Mouse (Mus musculus) spleen, adult 2 months (tissue): ENCODE measurements around the gene Dnmt3a. TPM values are rescaled to one million over a fixed set of nuclear protein-coding genes. Genes with fewer than 3 reads are reported as not detected.

Experiments
- DNase-seq, 2 experiments: peaks; one replicate each; pipeline versions ENCODE4 v3.0.0 to v3.0.0-alpha.2; 2012 to 2021; ENCODE audit warnings: low spot score in 2 of 2, low read depth in 1 of 2
- H3K27ac ChIP-seq: fragments of 200-500 bp; 2 replicates; pipeline ENCODE4 v1.5.1; 2012; ENCODE audit warnings: low read length, inconsistent platforms; ENCODE audit not compliant: insufficient read depth
- H3K27me3 ChIP-seq: fragments of 200-500 bp; 2 replicates; pipeline ENCODE4 v1.6.1; 2012; ENCODE audit warnings: mild to moderate bottlenecking, moderate library complexity, low read length, inconsistent platforms; ENCODE audit not compliant: control insufficient read depth, insufficient read depth
- H3K36me3 ChIP-seq: fragments of 200-500 bp; 2 replicates; pipeline ENCODE4 v1.6.1; 2012; ENCODE audit warnings: mild to moderate bottlenecking, low read length, inconsistent platforms; ENCODE audit not compliant: control insufficient read depth, insufficient read depth
- H3K4me1 ChIP-seq: fragments of 200-500 bp; 2 replicates; pipeline ENCODE4 v1.6.1; 2011; ENCODE audit warnings: inconsistent platforms; ENCODE audit not compliant: control insufficient read depth, insufficient read depth, insufficient read length
- H3K4me3 ChIP-seq: fragments of 200-500 bp; 2 replicates; pipeline ENCODE4 v1.5.1; 2011; ENCODE audit warnings: mild to moderate bottlenecking, inconsistent platforms; ENCODE audit not compliant: insufficient read depth, insufficient read length; ENCODE audit errors: extremely low read depth
- CTCF ChIP-seq: fragments of 200-500 bp; IDR thresholded peaks from 2 replicates; pipeline ENCODE4 v1.5.1; 2011; ENCODE audit warnings: mild to moderate bottlenecking, inconsistent platforms; ENCODE audit not compliant: insufficient read depth, insufficient read length, insufficient replicate concordance; ENCODE audit errors: extremely low read depth
- POLR2A ChIP-seq: fragments of 200-500 bp; IDR thresholded peaks from 2 replicates; pipeline ENCODE4 v1.6.1; 2011; ENCODE audit warnings: low read depth, low read length, inconsistent platforms
- WGBS: fragments of 180-500 bp; shearing (Covaris S2); methylation state at CpG from one replicate; pipeline ENCODE4 v1.1.7; 2018; 5-methylcytosine and 5-hydroxymethylcytosine counted together
- polyA plus RNA-seq: library from polyadenylated mRNA; depleted of rRNA; stranded (reverse); fragments of >200 nt; gene quantifications from 2 replicates; pipeline ENCODE4 v1.2.3, GENCODE M21; 2012

The Dnmt3a gene
- polyA plus RNA-seq, 1 experiment = 19.3 TPM

DNA sequence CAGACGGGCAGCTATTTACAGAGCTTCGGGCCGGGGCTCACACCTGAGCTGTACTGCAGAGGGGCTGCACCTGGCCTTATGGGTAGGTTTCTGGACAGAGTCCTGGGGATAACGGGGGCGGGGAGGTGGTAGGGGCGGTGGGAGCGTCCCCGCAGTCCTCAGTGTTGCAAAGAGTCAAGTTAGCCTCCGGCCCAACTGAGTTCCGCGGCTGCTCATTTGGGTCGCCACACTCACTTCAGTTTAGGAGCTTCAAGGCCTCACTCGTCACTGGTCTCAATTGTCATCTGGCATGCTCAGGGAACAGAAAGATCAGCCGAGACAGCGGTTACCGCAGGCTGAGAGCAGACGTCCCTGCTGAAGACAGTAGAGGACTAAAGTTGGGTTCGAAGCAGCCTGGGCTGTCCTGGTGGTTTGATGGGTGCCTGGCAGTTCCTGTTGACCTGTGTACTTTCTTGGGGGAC, 86.0 kb downstream of the Dnmt3a start:
- peak; percentile 11 to 32 for DNase-seq
- Histone ChIP-seq H3K36me3 (peaks cover 14% of the 10 kb centered on the region), H3K4me3 (peak overlapping the region; percentile 49), H3K4me1 (peaks cover 10% of the 10 kb centered on the region; the same call in 1 of the 2 replicates), H3K27me3 (no peaks in the 10 kb centered on the region), H3K27ac (peak overlapping the region; percentile 38)
- WGBS = 6% methylated on average over 18 of the region's 18 CpGs
- TF ChIP-seq POLR2A (no peak), CTCF (no peak)

DNA sequence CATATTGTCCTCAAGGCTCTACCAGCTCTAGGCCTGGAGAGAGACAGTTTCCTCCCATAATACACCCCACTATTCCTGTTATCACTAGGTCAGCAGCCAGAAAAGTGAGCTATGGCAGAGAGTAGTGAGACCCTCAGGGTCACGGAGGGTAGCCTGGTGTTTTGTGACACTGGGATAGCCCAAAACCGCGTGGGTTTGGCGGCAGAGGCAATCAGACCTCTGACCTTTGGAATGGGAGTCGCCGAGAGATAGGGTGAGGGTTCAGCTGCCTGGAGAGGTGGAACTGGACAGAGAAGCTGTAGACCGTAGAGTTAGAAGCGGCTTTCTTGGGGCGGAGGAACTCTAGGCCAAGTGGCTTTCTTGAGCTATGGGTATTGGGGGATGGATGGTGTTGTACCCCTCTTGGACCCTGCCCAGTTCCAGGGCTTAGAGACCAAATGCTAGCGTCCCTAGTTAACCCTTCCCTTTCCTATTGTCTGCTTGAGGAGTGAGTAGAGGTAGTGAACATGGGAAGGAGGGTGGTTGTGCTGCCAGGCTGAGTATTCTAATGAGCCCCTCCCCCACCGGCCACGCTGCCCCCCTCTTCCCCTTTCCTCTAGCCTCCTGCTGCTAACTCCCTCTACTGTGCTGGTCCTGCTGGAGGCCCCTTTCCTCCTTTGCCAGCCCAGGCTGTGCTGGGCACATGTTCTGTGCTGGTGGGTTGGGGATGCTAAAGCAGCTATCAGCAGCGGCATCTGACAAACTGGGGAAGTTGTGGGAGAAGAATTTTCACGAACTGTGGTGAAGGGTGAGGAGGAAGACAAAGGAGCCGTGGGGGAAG, 86.6 kb downstream of the Dnmt3a start:
- WGBS = 25% methylated on average over 15 of the region's 15 CpGs
- no peak for TF ChIP-seq POLR2A
- no peak for TF ChIP-seq CTCF
- H3K4me3 ChIP-seq = peak overlapping the region; percentile 49; the same call in 1 of the 2 replicates
- peak overlapping the region; percentile 38 for H3K27ac ChIP-seq
- peaks cover 10% of the 10 kb centered on the region; the same call in 1 of the 2 replicates for H3K4me1 ChIP-seq
- H3K36me3 ChIP-seq = peaks cover 20% of the 10 kb centered on the region
- H3K27me3 ChIP-seq = no peaks in the 10 kb centered on the region
- no peak for DNase-seq

DNA sequence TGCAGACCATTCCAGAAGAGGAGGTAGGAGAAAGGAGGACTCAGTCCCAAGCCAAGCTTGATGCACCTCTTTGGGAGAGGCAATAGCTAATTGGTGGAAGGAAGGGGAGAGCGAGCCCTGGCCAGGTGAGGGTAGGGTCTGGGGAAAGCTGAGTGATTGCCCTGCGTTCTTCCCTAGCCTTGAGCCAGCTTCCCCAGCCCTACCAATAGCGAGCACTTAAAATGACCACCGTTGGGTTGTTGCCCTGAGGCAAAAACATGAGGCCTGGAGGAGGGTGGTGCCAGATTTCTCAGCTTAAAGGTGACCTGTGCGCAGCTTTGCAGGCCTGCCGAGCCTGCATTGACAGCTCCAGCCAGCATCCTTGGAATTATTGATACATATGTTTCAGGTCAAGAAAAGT, 87.5 kb downstream of the Dnmt3a start:
- Histone ChIP-seq H3K27ac (no peak overlapping the region), H3K36me3 (peaks cover 26% of the 10 kb centered on the region), H3K4me3 (no peak overlapping the region), H3K4me1 (peaks cover 10% of the 10 kb centered on the region; the same call in 1 of the 2 replicates), H3K27me3 (no peaks in the 10 kb centered on the region)
- 84% methylated on average over 6 of the region's 6 CpGs for WGBS
- TF ChIP-seq CTCF = no peak
- TF ChIP-seq POLR2A = no peak
- no peak for DNase-seq

DNA sequence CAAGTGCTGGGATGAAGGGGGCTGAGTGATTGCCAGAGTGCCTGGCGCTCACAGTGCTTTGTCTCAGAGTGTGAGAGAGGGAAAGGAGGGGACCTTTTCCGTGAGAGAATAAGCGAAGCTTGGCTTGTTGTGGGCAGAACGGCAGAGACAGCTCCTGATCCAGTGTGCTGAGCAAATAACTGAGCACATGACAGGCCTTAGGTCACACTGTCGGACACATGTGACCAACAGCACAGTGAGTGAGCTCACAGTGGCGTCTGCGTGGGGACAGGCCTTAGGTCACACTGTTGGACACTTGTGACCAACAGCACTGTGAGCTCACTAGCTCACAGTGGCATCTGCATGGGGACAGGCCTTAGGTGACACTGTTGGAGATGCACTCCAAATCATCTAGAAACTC, 88.7 kb downstream of the Dnmt3a start:
- Histone ChIP-seq H3K36me3 (peaks cover 36% of the 10 kb centered on the region), H3K27ac (no peak overlapping the region), H3K4me3 (no peak overlapping the region), H3K4me1 (peaks cover 10% of the 10 kb centered on the region; the same call in 1 of the 2 replicates), H3K27me3 (no peaks in the 10 kb centered on the region)
- TF ChIP-seq CTCF (no peak), POLR2A (no peak)
- whole genome bisulfite sequencing = 85% methylated on average over 7 of the region's 7 CpGs
- no peak for DNase-seq

DNA sequence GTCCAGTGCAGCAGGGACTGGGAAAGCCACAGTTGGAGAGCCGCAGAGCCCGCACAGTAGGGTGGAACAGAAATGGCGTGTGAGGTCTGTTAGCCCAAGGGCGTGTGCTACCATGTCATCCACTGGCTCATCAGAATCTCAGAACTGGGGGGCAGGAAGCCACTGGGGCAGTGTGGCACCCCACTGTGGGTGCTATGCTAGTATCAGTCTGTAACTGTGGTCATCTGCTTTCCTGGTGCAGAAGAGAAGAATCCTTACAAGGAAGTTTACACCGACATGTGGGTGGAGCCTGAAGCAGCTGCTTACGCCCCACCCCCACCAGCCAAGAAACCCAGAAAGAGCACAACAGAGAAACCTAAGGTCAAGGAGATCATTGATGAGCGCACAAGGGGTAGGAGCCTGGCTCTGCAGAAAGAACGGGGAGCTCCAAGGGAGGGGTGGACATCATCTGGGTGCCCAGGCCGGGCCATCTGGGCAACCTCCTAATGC, 91.3 kb downstream of the Dnmt3a start:
- DNase-seq = no peak
- Histone ChIP-seq H3K27me3 (no peaks in the 10 kb centered on the region), H3K36me3 (peaks cover 47% of the 10 kb centered on the region), H3K4me3 (no peak overlapping the region), H3K4me1 (peaks cover 8% of the 10 kb centered on the region; the same call in 1 of the 2 replicates), H3K27ac (no peak overlapping the region)
- WGBS = 77% methylated on average over 9 of the region's 9 CpGs
- TF ChIP-seq POLR2A (no peak), CTCF (no peak)

DNA sequence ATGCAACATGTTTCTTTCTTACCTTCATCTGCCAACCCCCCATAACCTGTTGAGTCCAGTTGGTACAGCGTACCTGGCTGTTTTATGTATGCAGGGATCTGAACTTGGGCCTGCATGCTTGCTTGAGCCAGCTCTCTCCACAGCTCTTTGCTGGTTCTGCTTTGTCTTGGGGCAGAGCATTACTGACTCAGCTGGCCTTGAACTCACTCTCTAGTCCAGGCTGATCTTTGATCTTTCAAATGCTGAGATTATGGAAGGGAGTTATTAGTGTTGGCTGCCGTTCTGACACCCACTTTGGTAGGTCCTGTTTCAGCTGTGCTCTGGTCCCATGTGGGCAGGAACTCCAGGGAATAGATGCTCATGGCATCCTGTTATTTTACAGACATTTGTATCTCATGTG, 93.0 kb downstream of the Dnmt3a start:
- WGBS = 82% methylated on average over 2 of the region's 2 CpGs
- Histone ChIP-seq H3K36me3 (peaks cover 56% of the 10 kb centered on the region), H3K4me1 (no peaks in the 10 kb centered on the region), H3K4me3 (no peak overlapping the region), H3K27ac (no peak overlapping the region), H3K27me3 (no peaks in the 10 kb centered on the region)
- TF ChIP-seq POLR2A (no peak), CTCF (no peak)
- no peak for DNase-seq

DNA sequence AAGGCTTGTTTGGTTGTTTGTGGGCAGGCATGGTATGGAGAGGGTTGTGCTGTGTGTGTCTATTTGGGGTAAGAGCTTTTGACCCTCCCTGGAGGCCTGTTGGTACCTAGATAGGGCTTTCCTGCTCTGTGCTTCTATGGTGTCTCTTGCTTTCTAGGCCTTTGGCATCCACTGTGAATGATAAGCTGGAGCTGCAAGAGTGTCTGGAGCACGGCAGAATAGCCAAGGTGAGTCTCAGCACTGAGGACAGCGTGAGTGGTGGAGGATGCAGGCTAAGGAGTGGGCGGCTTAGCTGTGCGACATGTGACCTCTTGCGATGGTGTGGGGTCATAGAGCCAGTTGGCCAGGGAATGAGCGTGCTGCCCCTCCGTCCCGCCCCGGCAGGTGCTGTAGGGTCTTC, 99.6 kb downstream of the Dnmt3a start:
- 97% methylated on average over 9 of the region's 9 CpGs for WGBS
- H3K36me3 ChIP-seq = peaks cover 43% of the 10 kb centered on the region
- H3K27ac ChIP-seq = no peak overlapping the region
- TF ChIP-seq POLR2A (no peak), CTCF (no peak)
- no peak overlapping the region for H3K4me3 ChIP-seq
- no peak for DNase-seq
- H3K4me1 ChIP-seq = no peaks in the 10 kb centered on the region
- H3K27me3 ChIP-seq = no peaks in the 10 kb centered on the region
